Mouse (Mus musculus) adrenal gland, postnatal 36 days (tissue): ENCODE results near the gene Rnf128. TPM values are rescaled to one million over a fixed set of nuclear protein-coding genes. Genes with fewer than 3 reads are reported as not detected.
A peak's percentile ranks its signal among the peaks of the same experiment; 100 is the strongest.

Source experiments
- DNase-seq, 2 experiments: peaks; one replicate each; pipeline ENCODE4 v3.0.0; 2021; ENCODE audit warnings: mixed read lengths in 1 of 2
- total RNA-seq, 2 experiments: library from RNA; stranded (reverse); gene quantifications; 2 replicates each; pipeline ENCODE4 v1.2.3; 2021

Gene Rnf128
- total RNA-seq, 2 experiments from 2014 or later, result 43.8 to 46.6 TPM

DNA sequence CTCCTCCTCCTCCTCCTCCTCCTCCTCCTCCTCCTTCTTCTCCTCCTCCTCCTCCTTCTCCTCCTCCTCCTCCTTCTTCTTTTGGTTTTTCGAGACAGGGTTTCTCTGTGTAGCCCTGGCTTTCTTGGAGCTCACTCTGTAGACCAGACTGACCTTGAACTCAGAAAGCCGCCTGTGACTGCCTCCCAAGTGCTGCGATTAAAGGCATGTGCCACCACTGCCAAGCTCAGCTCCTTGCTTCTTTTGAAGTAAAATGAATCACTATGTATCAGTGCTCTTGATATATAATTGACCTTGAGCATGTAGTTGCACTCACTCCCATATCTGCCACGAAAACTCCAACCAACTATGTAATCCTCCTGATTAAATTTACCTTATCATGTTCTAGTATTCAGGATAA, 59.0 kb downstream of the Rnf128 start:
- peak; percentile 13 to 26 for DNase-seq

- no peak for DNase-seq
Observed at GRCm38 (mm10) chrX:139634758-139635157, 71.6 kb downstream of the Rnf128 start.

DNA sequence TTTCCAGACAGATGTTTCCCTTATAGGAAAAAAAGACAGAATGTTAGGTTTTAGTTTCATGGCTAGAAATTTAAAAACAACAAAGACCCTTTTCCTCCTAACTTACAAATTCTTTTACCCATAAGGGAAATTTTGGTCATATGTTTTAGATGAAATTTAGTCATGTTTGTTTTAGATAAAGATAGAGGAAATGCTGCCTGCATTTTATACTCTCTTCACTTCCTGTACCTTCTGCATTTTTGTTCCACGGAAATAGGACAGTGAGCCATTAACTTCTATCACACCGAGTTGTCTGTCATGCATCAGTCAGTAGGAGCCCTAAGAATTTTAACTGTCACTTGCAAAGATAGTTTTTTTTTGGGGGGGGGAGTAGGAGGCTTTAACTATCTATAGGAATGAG, 76.6 kb downstream of the Rnf128 start:
- DNase-seq, result no peak

DNA sequence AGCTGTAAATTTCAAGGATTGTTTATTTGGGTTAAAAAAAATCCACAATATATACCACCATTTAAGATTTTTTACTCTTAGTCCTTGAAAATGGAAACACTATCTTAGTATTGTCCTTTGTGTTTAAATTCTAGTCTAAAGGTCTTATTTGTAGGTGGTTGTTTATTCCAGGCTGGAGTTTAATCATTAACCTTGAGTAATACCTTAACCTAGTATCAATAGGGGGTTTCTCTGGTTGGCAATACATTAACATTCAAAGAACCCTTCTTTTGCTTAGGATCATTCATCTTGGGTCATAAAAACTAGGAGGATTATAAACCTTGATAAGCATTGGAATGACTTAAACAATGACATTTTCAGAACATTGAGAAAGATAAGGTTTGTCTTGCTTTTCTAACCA, 77.3 kb downstream of the Rnf128 start:
- no peak for DNase-seq

DNA sequence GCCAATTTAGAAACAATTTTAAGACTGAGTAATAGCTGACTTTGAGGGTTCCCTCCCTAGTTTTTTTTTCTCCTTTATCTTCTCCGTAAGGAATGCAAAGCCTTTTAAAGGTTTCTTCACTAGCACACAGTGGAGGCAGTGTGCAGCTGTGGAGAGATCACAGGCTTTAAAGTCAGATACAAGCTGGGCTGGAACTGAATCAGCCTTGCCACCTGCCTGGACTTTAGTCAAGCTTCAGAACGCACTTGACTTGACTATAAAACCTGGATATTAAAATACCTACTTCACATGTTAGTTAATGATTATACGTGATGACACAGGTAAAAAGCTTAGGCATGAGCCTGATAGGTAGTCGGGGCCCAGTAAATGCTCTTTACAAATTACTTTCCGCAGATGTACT, 89.1 kb downstream of the Rnf128 start:
- DNase-seq, result no peak

DNA sequence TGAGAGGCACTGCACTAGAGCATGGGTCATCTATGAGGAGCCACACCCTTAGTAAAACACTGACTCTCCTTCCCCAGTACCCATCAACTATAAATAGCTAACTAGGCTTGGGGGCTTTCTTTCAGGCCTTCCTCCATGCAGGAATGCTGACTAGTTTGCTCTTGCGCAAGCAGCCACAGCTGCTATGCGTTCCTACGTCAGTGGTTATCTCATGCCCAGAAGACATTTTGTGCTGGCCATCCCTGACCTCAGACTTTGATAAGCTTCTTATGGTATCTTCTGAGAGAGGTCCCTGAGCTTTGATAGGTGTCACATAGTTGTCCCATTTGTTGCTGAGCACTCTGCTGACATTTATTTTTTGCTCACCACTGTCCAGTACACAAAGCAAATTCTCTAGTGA, 90.2 kb downstream of the Rnf128 start:
- DNase-seq, result no peak

GRCm38 (mm10) chrX:139654350-139655063, 91.4 kb downstream of the Rnf128 start:
- DNase-seq, result no peak

GRCm38 (mm10) chrX:139662111-139662510, 99.0 kb downstream of the Rnf128 start:
- DNase-seq, result no peak

- DNase-seq, result no peak
Observed at GRCm38 (mm10) chrX:139665829-139666228, 102.7 kb downstream of the Rnf128 start.

DNA sequence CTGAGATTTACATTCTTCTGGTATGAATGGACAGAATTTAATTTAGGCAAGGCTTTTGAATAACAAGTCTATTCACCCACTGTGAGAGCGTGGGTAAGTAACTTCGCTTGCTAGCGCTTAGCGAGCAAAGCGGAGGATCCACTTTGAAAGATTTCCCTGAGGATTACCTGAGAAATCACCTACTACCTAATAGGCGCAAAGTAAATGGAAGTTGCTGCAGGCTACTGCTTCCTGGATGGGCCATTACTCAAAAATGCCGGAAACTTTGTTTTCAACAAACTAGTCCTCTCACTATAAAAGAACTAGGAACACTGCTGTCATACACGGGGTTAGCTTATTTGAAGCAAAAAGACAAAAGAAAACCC, 121.3 kb downstream of the Rnf128 start:
- DNase-seq, result no peak

DNA sequence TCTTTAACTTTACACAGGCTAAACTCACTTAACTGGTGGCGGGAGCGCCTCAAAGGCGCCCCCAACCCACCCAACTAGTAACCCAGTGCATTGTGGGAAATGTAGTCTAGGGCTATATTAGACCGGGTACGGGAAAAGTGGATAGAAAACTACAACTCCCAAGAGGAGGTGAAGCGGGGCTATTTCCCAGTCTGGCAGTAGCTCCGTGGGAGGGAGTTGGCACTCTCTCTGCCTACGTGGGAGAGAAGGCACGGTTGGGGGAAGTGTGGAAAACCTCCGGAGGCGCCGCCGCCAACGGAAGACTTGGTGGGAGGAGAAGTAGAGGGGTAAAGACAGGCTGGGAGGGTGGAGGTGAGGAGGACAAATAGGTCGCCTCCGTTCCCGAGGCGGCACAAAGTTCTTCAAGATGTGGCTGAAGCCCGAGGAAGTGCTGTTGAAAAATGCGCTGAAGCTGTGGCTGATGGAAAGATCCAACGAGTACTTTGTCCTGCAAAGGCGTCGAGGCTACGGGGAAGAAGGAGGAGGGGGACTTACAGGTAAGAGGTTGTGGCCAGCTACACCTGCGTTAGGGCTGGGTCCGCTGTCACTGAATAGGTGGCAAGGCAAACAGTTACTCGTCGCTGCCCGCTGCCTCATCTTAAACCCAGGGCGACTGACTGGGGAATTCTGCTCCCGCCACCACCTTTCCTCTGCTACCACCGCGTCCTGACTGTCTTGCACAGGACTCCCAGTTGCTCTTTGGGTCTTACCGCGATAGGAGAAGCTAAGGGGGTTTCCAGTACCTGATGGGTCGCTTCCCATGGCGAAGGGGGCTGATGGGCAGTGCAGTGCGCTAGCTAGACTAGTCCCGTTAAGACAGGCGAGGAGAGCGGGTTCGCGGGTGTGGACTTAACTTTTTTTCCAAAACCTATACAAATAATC, 121.9 kb downstream of the Rnf128 start, which contains the start of gene Tbc1d8b:
Tbc1d8b (plus strand) TSS at position 222 of the 921 bp plus-strand sequence.
- peak; percentile 78 to 84 for DNase-seq

DNA sequence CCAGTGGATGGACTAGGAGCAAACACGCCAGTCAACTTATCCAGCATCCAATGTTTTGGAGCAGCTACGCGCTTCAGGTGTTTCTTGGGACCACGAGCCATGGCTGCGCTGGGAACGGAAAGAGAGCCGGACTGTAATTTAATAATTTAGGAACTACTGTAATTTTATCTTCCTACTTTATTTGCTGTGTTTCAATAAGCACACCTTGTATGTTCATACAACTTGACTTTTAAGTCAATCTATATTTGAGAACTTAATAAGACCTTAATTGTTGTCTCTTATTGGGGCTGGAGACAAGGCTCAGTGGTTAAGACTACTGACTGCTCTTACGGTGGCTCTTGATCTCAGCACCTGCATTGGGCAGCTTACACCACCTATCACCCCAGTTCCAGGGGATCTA, 151.3 kb downstream of the Rnf128 start, which contains the start of gene Gm15013:
Gm15013 (minus strand) TSS at position 101 of the 400 bp plus-strand sequence.
- no peak for DNase-seq

DNA sequence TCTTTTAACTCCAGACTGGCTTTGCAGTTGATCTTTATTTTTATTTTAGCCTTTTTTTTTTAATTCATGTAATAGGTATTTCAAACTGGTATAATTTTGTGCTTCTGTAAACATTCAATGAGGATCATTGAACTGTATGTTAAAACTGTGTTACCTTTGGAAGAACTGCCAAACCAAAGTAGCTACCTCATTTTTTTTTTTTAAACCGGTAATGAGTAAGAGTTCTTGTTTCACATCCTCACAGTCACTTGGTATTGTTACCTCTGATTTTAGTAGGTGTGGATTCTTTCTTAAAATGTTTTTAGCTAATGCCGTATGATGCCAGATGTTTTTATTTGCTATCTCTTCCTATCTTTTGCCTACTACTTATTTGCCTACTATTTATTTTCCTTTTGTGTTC, 159.2 kb downstream of the Rnf128 start:
- no peak for DNase-seq

Other genes with a start within 250 kb of the Rnf128 start
- not detected for gene Trap1a, start 229.6 kb upstream of the Rnf128 start, total RNA-seq
- gene D330045A20Rik, start 82.9 kb upstream of the Rnf128 start, total RNA-seq, result under 1 TPM; 0.36 to 0.46 TPM
- gene Tbc1d8b, start 121.7 kb downstream of the Rnf128 start, total RNA-seq, result 10 to 100 TPM in 1 of 2 experiments, 1 to 10 TPM in 1; 8.3 to 11.7 TPM
- not detected for gene Gm15013, start 151.2 kb downstream of the Rnf128 start, total RNA-seq
- gene Ripply1, start 219.0 kb downstream of the Rnf128 start, total RNA-seq, result not detected
- gene Cldn2, start 237.5 kb downstream of the Rnf128 start, total RNA-seq, result under 1 TPM in 1 of 2 experiments, not detected in 1; 0.17 TPM